Mouse (Mus musculus) midbrain, embryonic 16.5 days (tissue): ENCODE data around the gene Tmem115. TPM values are rescaled to one million over a fixed set of nuclear protein-coding genes. Genes with fewer than 3 reads are reported as not detected.

Source experiments
- ATAC-seq: fragments of 200-750 bp; cut with Nextera tagmentation; 2 replicates; pipeline ENCODE4 v1.8.0; 2017; ENCODE audit warnings: moderate TSS enrichment
- H3K27ac ChIP-seq: fragments of 300-500 bp; sonication (generic); 2 replicates; pipeline ENCODE4 v1.5.1; 2014; ENCODE audit warnings: mild to moderate bottlenecking, low read length, mixed read lengths
- H3K27me3 ChIP-seq: fragments of 300-500 bp; sonication (generic); 2 replicates; pipeline ENCODE4 v1.6.1; 2014; ENCODE audit warnings: low read depth, low read length, mixed read lengths; ENCODE audit not compliant: control insufficient read depth, insufficient read depth
- H3K36me3 ChIP-seq: fragments of 300-500 bp; sonication (generic); 2 replicates; pipeline ENCODE4 v1.6.1; 2014; ENCODE audit warnings: mild to moderate bottlenecking, low read length, moderate library complexity, mixed read lengths; ENCODE audit not compliant: control insufficient read depth, insufficient read depth
- H3K4me1 ChIP-seq: fragments of 300-500 bp; sonication (generic); 2 replicates; pipeline ENCODE4 v1.6.1; 2014; ENCODE audit warnings: mild to moderate bottlenecking, low read length, mixed read lengths; ENCODE audit not compliant: control insufficient read depth, insufficient read depth
- H3K4me2 ChIP-seq: fragments of 300-500 bp; sonication (generic); 2 replicates; pipeline ENCODE4 v1.6.1; 2014; ENCODE audit warnings: mild to moderate bottlenecking, low read length, mixed read lengths
- H3K4me3 ChIP-seq: fragments of 300-500 bp; sonication (generic); 2 replicates; pipeline ENCODE4 v1.5.1; 2014; ENCODE audit warnings: low read depth, mild to moderate bottlenecking, low read length, moderate library complexity, mixed read lengths
- H3K9ac ChIP-seq: fragments of 300-500 bp; sonication (generic); 2 replicates; pipeline ENCODE4 v1.6.1; 2014; ENCODE audit warnings: low read depth, low read length, mixed read lengths
- H3K9me3 ChIP-seq: fragments of 300-500 bp; sonication (generic); replicated peaks from 2 replicates; pipeline ENCODE4 v1.6.1; 2014; ENCODE audit warnings: mild to moderate bottlenecking, low read length, mixed read lengths; ENCODE audit not compliant: control insufficient read depth, poor library complexity, severe bottlenecking
- WGBS: fragments of 180-500 bp; shearing (Covaris S2); extraction: QIAGEN DNeasy Blood & Tissue Kit; methylation state at CpG from one replicate; pipeline ENCODE4 v1.1.7; 2014; 5-methylcytosine and 5-hydroxymethylcytosine counted together
- polyA plus RNA-seq: library from polyadenylated mRNA; unstranded; fragments of >200 nt; fragmentation: Nextera tagmentation; extraction: Ambion mirVana; gene quantifications from 2 replicates; pipeline ENCODE4 v1.2.1, GENCODE M21; 2015

The Tmem115 gene
- polyA plus RNA-seq, 1 experiment from 2014 or later, result 45.2 TPM

DNA sequence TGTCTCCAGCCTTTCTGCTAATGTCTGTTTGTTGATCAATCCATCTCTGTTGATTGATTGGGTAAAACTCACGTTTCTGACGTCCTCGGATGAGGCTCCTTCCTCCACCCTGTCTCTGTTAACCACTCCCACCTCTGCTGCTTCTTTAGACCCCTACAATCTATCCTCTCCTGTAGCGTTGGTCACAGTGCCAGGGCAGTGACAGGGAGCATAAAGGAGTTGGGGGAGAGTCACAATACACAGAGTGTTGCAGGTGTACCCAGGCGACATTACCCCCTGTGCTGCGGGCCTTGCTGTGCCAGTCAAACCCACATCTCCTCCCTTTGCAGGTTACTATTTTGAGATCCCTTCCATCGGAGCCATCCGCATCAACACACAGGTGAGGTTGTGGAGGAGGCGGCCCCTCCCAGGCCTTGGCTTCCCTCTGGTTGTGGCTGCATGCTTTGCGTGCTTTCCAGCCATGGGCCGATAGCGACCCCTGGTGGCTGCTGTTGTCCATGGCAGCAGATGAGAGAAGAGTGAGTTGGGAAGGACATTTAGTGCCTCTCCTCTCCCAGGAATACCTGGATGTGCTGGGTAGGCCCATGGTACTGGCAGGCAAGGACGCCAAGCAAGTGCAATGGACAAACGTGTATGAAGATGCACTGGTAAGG lies 19.3 kb upstream of the Tmem115 start:
- Histone ChIP-seq H3K27ac (no peak overlapping the region), H3K9ac (no peak overlapping the region), H3K27me3 (no peaks in the 10 kb centered on the region), H3K4me2 (no peak overlapping the region), H3K36me3 (peaks cover 6% of the 10 kb centered on the region), H3K4me3 (no peak overlapping the region), H3K9me3 (no peaks in the 10 kb centered on the region), H3K4me1 (peaks cover 13% of the 10 kb centered on the region; the same call in 1 of the 2 replicates)
- 24% methylated on average over 14 of the region's 14 CpGs for whole genome bisulfite sequencing
- ATAC-seq, result peak; percentile 63

DNA sequence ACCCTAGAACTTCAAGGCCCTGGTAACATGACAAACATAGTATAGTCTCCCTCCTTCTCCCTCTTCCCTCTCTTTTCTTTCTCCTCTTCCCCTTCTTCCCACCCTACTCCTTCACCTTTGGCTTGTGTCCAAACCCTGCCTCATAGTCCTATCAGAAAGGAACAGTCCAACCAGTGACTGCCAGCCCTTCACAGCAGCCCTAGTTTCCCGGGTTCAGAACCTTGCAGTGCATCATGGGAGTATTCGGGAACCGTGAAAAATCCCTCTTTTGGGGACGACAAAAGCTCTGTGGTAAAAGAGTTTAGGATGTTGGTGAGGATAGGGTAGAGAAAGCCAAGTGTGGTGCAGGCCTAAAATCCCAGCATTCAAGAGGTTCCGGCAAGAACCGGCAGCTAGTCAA lies 13.4 kb upstream of the Tmem115 start:
- H3K36me3 ChIP-seq, result peaks cover 10% of the 10 kb centered on the region
- 25% methylated on average over 6 of the region's 6 CpGs for WGBS
- H3K9me3 ChIP-seq, result no peaks in the 10 kb centered on the region
- H3K27me3 ChIP-seq, result peaks cover 7% of the 10 kb centered on the region
- no peak overlapping the region for H3K27ac ChIP-seq
- H3K4me2 ChIP-seq, result no peak overlapping the region
- no peak for ATAC-seq
- no peak overlapping the region for H3K4me3 ChIP-seq
- H3K9ac ChIP-seq, result no peak overlapping the region
- peaks cover 12% of the 10 kb centered on the region for H3K4me1 ChIP-seq

DNA sequence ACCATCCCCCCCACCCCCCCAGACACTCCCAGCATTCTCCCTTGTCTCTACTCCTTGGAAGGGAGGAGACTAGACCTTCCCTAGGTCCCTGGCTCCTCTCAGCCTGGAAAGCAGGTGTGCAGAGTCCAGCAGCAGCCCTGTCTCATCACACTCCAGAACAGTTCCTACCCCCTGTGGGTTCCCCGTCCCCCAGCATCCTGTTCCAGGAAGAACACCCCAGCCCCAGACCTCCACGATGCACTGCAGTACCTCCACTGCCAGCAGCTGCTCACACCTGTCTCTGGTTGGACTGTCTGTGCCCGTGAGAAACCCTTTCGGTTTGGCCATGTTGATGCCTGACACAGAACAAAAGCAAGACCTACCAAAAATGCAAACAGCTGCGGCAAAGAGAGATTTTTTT lies 12.6 kb upstream of the Tmem115 start:
- Histone ChIP-seq H3K27ac (peak overlapping the region; percentile 66; the same call in 1 of the 2 replicates), H3K9ac (peak overlapping the region; percentile 21; the same call in 1 of the 2 replicates), H3K4me2 (no peak overlapping the region), H3K9me3 (no peaks in the 10 kb centered on the region), H3K4me3 (no peak overlapping the region), H3K27me3 (peaks cover 10% of the 10 kb centered on the region), H3K4me1 (peaks cover 12% of the 10 kb centered on the region), H3K36me3 (peaks cover 10% of the 10 kb centered on the region)
- no peak for ATAC-seq
- 53% methylated on average over 5 of the region's 5 CpGs for WGBS

DNA sequence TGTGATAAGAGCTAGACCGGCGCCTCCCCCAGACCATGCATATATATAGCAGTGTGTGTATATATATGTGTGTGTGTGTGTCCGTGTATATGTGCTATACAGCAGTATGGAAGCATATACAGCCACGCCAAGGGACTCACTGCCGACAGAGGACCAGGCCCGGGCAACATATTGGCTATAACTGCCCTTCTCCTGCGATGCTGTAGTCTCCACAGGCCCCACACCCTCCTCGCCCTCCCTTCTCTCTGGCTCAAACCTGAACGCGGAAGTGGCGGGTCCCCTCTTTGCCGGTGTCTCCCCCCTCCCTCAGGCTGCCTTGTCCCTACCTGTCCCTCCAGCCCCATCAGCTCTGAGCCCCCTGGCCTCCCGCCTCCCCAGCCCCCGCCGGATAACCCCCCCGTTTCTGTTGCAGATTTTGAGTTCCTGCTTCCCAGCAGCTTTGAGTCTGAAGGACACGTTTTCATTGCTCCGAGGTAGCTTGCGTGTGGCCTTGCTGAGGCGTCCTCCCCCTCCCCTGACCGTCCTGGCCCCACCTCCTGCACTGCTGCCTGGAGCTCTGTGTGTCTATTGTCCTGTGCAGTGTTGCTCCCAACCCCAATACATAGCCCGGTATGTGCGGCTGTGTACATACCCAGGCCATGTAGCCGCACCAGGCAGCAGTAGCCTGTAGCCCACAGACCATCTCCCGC lies 11.9 kb upstream of the Tmem115 start:
- Histone ChIP-seq H3K36me3 (peaks cover 10% of the 10 kb centered on the region), H3K9ac (peak overlapping the region; percentile 16; the same call in 1 of the 2 replicates), H3K9me3 (no peaks in the 10 kb centered on the region), H3K4me1 (peaks cover 15% of the 10 kb centered on the region), H3K4me3 (no peak overlapping the region), H3K4me2 (0 out of 2 replicates have a peak overlapping the region, but pooled peaks have one; percentile 1), H3K27me3 (peaks cover 10% of the 10 kb centered on the region), H3K27ac (peak overlapping the region; percentile 53; the same call in 1 of the 2 replicates)
- peak; percentile 12; the same call in 1 of the 2 replicates for ATAC-seq
- 24% methylated on average over 25 of the region's 25 CpGs for WGBS

DNA sequence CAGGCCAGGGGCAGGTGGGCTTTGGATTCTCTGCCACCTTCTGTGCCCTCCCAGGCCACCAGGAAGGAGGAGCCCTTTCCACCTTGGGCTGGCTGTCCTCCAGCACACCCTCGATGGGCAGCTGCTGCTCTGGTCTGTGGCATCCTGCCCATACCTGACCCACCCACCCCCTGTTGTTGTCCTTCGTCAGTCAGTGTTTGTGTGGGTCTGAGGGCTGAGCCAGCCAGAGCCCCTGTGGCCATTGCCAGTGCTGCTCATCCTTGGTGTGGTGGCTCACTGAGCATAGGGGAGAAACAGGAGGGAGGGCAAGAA lies 11.4 kb upstream of the Tmem115 start:
- 34% methylated on average over 2 of the region's 2 CpGs for WGBS
- Histone ChIP-seq H3K27me3 (peaks cover 10% of the 10 kb centered on the region), H3K27ac (peak overlapping the region; percentile 53; the same call in 1 of the 2 replicates), H3K4me1 (peaks cover 17% of the 10 kb centered on the region), H3K9me3 (no peaks in the 10 kb centered on the region), H3K4me3 (no peak overlapping the region), H3K9ac (peak overlapping the region; percentile 16; the same call in 1 of the 2 replicates), H3K36me3 (peaks cover 10% of the 10 kb centered on the region), H3K4me2 (no peak overlapping the region)
- ATAC-seq, result no peak

DNA sequence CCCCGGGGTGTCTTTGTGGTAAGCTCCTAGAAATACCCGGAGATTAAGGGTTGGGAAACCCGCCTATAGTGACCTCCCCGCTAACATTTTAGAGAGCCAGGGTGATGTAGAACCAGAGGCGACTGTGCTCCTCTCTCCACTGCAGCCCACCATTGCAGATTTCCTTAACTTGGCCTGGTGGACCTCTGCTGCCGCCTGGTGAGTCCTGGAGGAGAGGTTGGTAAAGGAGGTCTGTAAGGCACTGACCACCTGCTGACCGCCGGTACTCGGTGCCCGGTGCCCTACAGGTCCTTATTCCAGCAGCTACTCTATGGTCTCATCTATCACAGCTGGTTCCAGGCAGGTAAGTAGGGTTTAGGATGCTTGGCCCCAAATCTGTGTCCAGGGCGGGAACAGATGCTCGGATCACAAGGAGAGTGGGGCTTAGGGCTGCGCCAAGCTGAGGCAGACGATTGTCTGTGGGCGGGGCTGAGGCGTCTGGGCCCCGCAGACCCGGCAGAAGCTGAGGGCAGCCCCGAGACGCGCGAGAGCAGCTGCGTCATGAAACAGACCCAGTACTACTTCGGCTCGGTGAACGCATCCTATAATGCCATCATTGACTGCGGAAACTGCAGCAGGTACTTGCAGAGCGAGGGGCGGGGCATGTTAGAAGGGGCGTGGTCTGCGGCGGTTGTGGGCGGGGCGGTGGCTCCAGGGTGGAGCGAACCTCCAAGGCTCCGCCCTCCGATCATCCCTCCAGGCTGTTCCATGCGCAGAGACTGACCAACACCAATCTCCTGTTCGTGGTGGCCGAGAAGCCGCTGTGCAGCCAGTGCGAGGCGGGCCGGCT lies 7.3 kb upstream of the Tmem115 start:
- Histone ChIP-seq H3K36me3 (peaks cover 3% of the 10 kb centered on the region), H3K4me1 (peaks cover 14% of the 10 kb centered on the region; the same call in 1 of the 2 replicates), H3K9me3 (no peaks in the 10 kb centered on the region), H3K9ac (peak overlapping the region; percentile 48; the same call in 1 of the 2 replicates), H3K27ac (no peak overlapping the region), H3K4me3 (peak overlapping the region; percentile 26), H3K27me3 (peaks cover 10% of the 10 kb centered on the region), H3K4me2 (peak overlapping the region; percentile 53)
- ATAC-seq, result peak; percentile 44
- 7% methylated on average over 44 of the region's 44 CpGs for WGBS

DNA sequence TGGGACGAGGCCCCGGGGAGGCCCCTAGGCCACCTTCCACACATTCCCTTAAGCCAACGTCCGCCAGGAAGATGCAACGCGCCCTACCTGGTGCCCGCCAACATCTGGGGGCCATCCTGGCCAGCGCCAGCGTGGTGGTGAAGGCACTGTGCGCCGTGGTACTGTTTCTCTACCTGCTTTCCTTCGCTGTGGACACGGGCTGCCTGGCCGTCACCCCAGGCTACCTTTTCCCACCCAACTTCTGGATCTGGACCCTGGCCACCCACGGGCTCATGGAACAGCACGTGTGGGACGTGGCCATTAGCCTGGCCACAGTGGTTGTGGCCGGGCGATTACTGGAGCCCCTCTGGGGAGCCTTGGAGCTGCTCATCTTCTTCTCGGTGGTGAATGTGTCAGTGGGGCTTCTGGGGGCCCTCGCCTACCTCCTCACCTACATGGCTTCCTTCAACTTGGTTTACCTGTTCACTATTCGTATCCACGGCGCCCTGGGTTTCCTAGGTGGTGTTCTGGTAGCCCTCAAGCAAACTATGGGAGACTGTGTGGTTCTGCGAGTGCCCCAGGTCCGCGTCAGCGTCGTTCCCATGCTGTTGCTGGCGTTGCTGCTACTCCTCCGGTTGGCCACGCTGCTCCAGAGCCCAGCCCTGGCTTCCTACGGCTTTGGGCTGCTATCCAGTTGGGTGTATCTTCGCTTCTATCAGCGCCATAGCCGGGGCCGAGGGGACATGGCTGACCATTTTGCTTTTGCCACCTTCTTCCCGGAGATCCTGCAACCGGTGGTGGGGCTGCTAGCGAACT lies 860 bp downstream of the Tmem115 start:
- H3K9me3 ChIP-seq, result no peaks in the 10 kb centered on the region
- peaks cover 14% of the 10 kb centered on the region for H3K36me3 ChIP-seq
- no peaks in the 10 kb centered on the region for H3K27me3 ChIP-seq
- peak overlapping the region; percentile 69 for H3K27ac ChIP-seq
- H3K4me2 ChIP-seq, result peak overlapping the region; percentile 98
- H3K4me1 ChIP-seq, result peaks cover 21% of the 10 kb centered on the region
- peak overlapping the region; percentile 88 for H3K4me3 ChIP-seq
- WGBS, result under 1% methylated on average over 40 of the region's 40 CpGs
- no peak; the same call in 1 of the 2 replicates for ATAC-seq
- H3K9ac ChIP-seq, result peak overlapping the region; percentile 86

DNA sequence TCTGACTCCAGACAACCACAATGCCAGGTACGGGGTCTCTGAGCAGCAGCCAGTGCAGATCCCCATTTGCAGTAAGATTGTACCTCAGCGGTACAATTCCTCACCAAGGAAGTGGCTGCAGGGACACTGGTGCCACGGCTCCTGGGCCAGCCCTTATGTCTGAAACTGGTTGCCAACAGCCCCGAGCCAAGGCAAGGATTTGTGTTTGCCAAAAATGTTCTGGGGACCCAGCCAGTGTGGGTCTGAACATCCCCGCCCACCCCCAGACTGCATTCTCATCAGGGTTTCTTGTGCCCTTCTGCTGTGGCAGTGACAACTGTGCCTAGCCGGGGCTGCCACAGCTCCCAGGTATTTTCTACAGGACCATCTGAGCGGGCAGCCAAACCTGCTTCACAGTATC lies 4.5 kb downstream of the Tmem115 start:
- Histone ChIP-seq H3K27ac (no peak overlapping the region), H3K9me3 (no peaks in the 10 kb centered on the region), H3K4me1 (peaks cover 41% of the 10 kb centered on the region), H3K27me3 (no peaks in the 10 kb centered on the region), H3K36me3 (peaks cover 19% of the 10 kb centered on the region), H3K4me3 (no peak overlapping the region), H3K9ac (no peak overlapping the region), H3K4me2 (no peak overlapping the region)
- WGBS, result 96% methylated on average over 7 of the region's 7 CpGs
- no peak for ATAC-seq
